Mouse (Mus musculus) urinary bladder, postnatal 25 days (tissue): ENCODE results near the gene Mon2.

Source experiments
- DNase-seq: peaks from one replicate; pipeline ENCODE4 v3.0.0; 2022; ENCODE audit warnings: low spot score

Gene Mon2

GRCm38 (mm10) chr10:122963463-122964240 is 112.7 kb downstream of the Mon2 start:
- DNase-seq, result no peak

GRCm38 (mm10) chr10:122962651-122963050 is 113.7 kb downstream of the Mon2 start:
- DNase-seq, result no peak

GRCm38 (mm10) chr10:122961494-122961893 is 114.8 kb downstream of the Mon2 start:
- no peak for DNase-seq

- no peak for DNase-seq
Measured at GRCm38 (mm10) chr10:122960738-122961137, 115.6 kb downstream of the Mon2 start.

GRCm38 (mm10) chr10:122960216-122960615 is 116.1 kb downstream of the Mon2 start:
- DNase-seq, result no peak

GRCm38 (mm10) chr10:122958699-122959098 is 117.6 kb downstream of the Mon2 start:
- DNase-seq, result no peak

- DNase-seq, result no peak
Measured at GRCm38 (mm10) chr10:122957918-122958317, 118.4 kb downstream of the Mon2 start.

GRCm38 (mm10) chr10:122953576-122953975 is 122.7 kb downstream of the Mon2 start:
- no peak for DNase-seq

- DNase-seq, result no peak
Measured at GRCm38 (mm10) chr10:122950966-122951365, 125.3 kb downstream of the Mon2 start.

- no peak for DNase-seq
Measured at GRCm38 (mm10) chr10:122944888-122945287, 131.4 kb downstream of the Mon2 start.

GRCm38 (mm10) chr10:122943824-122944223 is 132.5 kb downstream of the Mon2 start:
- DNase-seq, result no peak

- DNase-seq, result no peak
Measured at GRCm38 (mm10) chr10:122942771-122943170, 133.5 kb downstream of the Mon2 start.
